Mouse (Mus musculus): Measurements from ENCODE around the gene Prm1.

Gene Prm1

DNA sequence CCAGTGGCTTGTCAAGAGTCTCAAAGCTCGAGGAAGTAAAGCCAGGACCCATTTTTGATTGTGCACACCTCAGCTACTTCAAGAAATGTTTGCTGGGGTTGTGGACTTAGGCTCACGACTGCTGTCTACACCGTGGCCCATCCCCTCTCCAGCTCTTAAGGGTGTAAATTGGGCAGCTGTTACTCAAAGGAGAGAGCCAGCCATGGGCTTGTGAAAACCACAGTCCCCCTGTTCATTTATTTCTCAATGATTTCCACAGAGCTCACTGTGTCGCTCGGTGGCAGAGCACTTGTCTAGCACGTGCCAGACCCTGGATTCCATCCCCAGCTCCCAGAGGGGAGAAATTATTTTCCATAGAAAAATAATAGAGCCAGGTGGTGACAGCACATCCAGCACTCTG lies 49.5 kb downstream of the Prm1 start:
- no peak for DNase-seq (ENCODE audit: inconsistent age in 2 of 2, low spot score in 1 of 2)

DNA sequence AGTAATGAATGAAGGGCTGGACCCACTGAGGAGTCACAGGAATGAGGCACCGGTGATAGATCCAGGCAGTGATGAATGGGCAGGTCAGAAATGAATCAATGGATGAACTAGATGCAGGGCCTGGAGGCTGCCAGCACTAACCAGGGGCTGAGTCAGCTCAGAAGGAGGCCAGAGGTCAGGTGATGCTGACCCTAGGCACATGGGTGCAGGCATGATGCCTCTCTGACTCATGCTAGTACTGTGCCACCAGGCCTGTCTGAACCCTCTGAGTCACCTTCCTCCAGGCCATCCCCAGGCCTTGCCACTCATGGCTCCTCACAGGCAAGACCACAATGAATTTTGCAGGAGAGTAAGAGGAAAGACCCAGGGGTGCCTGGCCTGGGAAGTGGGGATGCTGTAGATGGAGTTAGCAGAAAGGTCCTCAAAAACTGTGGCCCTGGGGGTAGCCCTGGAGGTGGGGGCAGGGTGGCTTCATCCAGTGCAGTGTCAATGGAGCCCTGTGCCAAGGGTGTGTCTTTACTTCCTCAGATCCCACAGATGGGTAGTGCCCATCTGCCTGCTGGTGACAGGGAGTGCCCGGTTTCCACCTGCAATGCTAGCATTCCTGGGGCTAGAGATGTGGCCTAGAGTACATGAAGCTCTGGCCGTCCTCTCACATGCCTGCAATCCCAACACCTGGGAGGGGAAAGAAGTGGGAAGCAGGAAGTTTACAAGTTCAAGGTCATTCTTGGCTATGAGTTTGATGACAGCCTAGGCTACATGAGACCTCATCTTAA lies 50.9 kb downstream of the Prm1 start:
- peak; percentile 94 for DNase-seq (ENCODE audit: inconsistent age in 2 of 2, low spot score in 1 of 2)

DNA sequence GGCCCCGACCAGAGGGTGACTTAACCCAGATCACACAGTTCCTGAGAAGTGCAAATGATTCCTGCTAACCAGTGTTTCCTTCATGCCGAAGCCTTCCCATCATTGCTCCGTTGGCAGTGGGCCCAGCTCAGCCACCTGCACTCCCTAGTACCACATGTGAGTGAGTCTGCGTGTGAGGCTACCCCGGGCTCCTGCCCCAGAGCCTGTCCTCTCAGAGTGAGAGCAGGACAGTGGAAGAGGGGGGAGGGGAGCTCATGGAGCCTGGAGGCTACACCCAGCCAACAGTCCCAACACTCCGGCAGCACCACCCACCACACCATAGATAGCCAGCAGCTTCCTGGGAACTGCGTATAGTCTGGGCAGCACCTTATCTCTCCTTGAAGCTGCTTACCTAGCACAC lies 55.8 kb downstream of the Prm1 start:
- DNase-seq (ENCODE audit: inconsistent age in 2 of 2, low spot score in 1 of 2), result peak in 1 of 2 experiments; percentile 31

DNA sequence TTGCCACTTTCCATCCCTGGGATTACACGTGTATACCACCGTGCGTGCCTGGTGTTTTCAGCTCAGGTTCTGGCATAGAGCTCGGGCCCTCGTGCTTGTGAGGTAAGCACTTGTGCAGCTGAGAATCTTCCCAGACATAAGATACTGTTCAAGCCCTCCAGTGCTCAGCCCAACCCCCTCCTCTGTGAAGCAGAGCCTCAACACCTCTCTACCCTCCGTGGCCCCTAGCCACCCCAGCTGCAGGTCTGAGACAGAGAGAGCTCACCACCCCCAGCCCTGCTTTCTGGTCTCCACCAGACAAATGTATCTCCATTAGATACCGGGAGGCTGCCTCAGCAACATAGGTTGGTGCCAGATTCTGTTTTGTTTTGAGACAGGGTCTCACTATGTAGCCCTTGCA lies 56.4 kb downstream of the Prm1 start:
- no peak for DNase-seq (ENCODE audit: inconsistent age in 2 of 2, low spot score in 1 of 2)
